Mouse (Mus musculus) testis, adult 2 months (tissue): ENCODE results near the gene Plscr1. TPM values are rescaled to one million over a fixed set of nuclear protein-coding genes. Genes with fewer than 3 reads are reported as not detected.

Experiments used
- H3K27ac ChIP-seq: fragments of 200-500 bp; 2 replicates; pipeline ENCODE4 v1.5.1; 2012; ENCODE audit warnings: low read depth, low read length; ENCODE audit not compliant: control insufficient read depth, insufficient read depth
- H3K27me3 ChIP-seq: fragments of 200-500 bp; 2 replicates; pipeline ENCODE4 v1.6.1; 2012; ENCODE audit warnings: mild to moderate bottlenecking, low read length, moderate library complexity; ENCODE audit not compliant: control insufficient read depth, insufficient read depth
- H3K36me3 ChIP-seq: fragments of 200-500 bp; 2 replicates; pipeline ENCODE4 v1.6.1; 2012; ENCODE audit warnings: mild to moderate bottlenecking, low read length; ENCODE audit not compliant: control insufficient read depth, insufficient read depth
- H3K4me1 ChIP-seq: fragments of 200-500 bp; 2 replicates; pipeline ENCODE4 v1.6.1; 2012; ENCODE audit warnings: low read length; ENCODE audit not compliant: control insufficient read depth, insufficient read depth
- H3K4me3 ChIP-seq: fragments of 200-500 bp; 2 replicates; pipeline ENCODE4 v1.5.1; 2012; ENCODE audit warnings: low read depth, mild to moderate bottlenecking, low read length, moderate library complexity, mixed read lengths; ENCODE audit not compliant: control insufficient read depth
- CTCF ChIP-seq: fragments of 200-500 bp; IDR thresholded peaks from 2 replicates; pipeline ENCODE4 v1.5.1; 2012; ENCODE audit warnings: low read depth, mild to moderate bottlenecking, inconsistent platforms, low read length, moderate library complexity; ENCODE audit not compliant: control insufficient read depth, insufficient read depth, insufficient replicate concordance
- POLR2A ChIP-seq: fragments of 200-500 bp; IDR thresholded peaks from 2 replicates; pipeline ENCODE4 v1.6.1; 2012; ENCODE audit warnings: low read depth, mild to moderate bottlenecking, inconsistent platforms, low read length, moderate library complexity; ENCODE audit not compliant: control insufficient read depth
- polyA plus RNA-seq: library from polyadenylated mRNA; depleted of rRNA; stranded (reverse); fragments of >200 nt; gene quantifications from 2 replicates; pipeline ENCODE4 v1.2.3, GENCODE M21; 2012

The Plscr1 gene
- polyA plus RNA-seq, 1 experiment: 0.28 TPM

- TF ChIP-seq POLR2A: no peak
- TF ChIP-seq CTCF: no peak
- no peaks in the 10 kb centered on the region for H3K4me1 ChIP-seq
- H3K4me3 ChIP-seq: no peak overlapping the region
- no peaks in the 10 kb centered on the region for H3K27me3 ChIP-seq
- H3K36me3 ChIP-seq: no peaks in the 10 kb centered on the region
- H3K27ac ChIP-seq: no peak overlapping the region
These were observed 31.7 kb upstream of the Plscr1 start for GRCm38 (mm10) chr9:92217896-92218295.

- no peak for TF ChIP-seq CTCF
- no peak for TF ChIP-seq POLR2A
- no peaks in the 10 kb centered on the region for H3K36me3 ChIP-seq
- H3K27ac ChIP-seq: no peak overlapping the region
- no peaks in the 10 kb centered on the region for H3K27me3 ChIP-seq
- H3K4me1 ChIP-seq: no peaks in the 10 kb centered on the region
- H3K4me3 ChIP-seq: no peak overlapping the region
These were observed 29.4 kb upstream of the Plscr1 start for GRCm38 (mm10) chr9:92220151-92220550.

- no peak for TF ChIP-seq CTCF
- no peak for TF ChIP-seq POLR2A
These were observed 28.1 kb upstream of the Plscr1 start for GRCm38 (mm10) chr9:92221480-92221879.

GRCm38 (mm10) chr9:92224598-92225231, 24.8 kb upstream of the Plscr1 start:
- H3K27me3 ChIP-seq: no peaks in the 10 kb centered on the region
- no peaks in the 10 kb centered on the region for H3K36me3 ChIP-seq
- no peak overlapping the region for H3K27ac ChIP-seq
- no peak overlapping the region for H3K4me3 ChIP-seq
- H3K4me1 ChIP-seq: no peaks in the 10 kb centered on the region
- TF ChIP-seq CTCF: no peak
- TF ChIP-seq POLR2A: no peak

More at GRCm38 (mm10) chr9:92221480-92221879, 28.1 kb upstream of the Plscr1 start:
- no peak overlapping the region for H3K4me3 ChIP-seq
- H3K27ac ChIP-seq: no peak overlapping the region
- H3K4me1 ChIP-seq: no peaks in the 10 kb centered on the region
- no peaks in the 10 kb centered on the region for H3K36me3 ChIP-seq
- H3K27me3 ChIP-seq: no peaks in the 10 kb centered on the region

GRCm38 (mm10) chr9:92226127-92226655, 23.4 kb upstream of the Plscr1 start:
- TF ChIP-seq CTCF (no peak), POLR2A (no peak)
- H3K27me3 ChIP-seq: no peaks in the 10 kb centered on the region
- H3K36me3 ChIP-seq: no peaks in the 10 kb centered on the region
- no peaks in the 10 kb centered on the region for H3K4me1 ChIP-seq
- H3K27ac ChIP-seq: no peak overlapping the region
- H3K4me3 ChIP-seq: no peak overlapping the region

- Histone ChIP-seq H3K27me3 (no peaks in the 10 kb centered on the region), H3K4me1 (no peaks in the 10 kb centered on the region), H3K36me3 (no peaks in the 10 kb centered on the region), H3K4me3 (no peak overlapping the region), H3K27ac (no peak overlapping the region)
- TF ChIP-seq POLR2A (no peak), CTCF (no peak)
These were observed 22.8 kb upstream of the Plscr1 start for GRCm38 (mm10) chr9:92226795-92227194.

GRCm38 (mm10) chr9:92228867-92229832, 20.4 kb upstream of the Plscr1 start:
- Histone ChIP-seq H3K27ac (no peak overlapping the region), H3K36me3 (no peaks in the 10 kb centered on the region), H3K27me3 (no peaks in the 10 kb centered on the region), H3K4me1 (no peaks in the 10 kb centered on the region), H3K4me3 (no peak overlapping the region)
- TF ChIP-seq POLR2A (no peak), CTCF (no peak)
